Mouse (Mus musculus) G1E (cell line): ENCODE results near the gene Figla. TPM values are rescaled to one million over a fixed set of nuclear protein-coding genes. Genes with fewer than 3 reads are reported as not detected.

ENCODE experiments used
- ATAC-seq: 2 replicates; pipeline ENCODE4 v1.8.0; 2016; ENCODE audit warnings: mild to moderate bottlenecking; ENCODE audit not compliant: insufficient number of reproducible peaks, poor library complexity, low FRiP score, severe bottlenecking; ENCODE audit errors: extremely low read depth
- DNase-seq: peaks from one replicate; pipeline ENCODE4 v3.0.0; 2012; ENCODE audit warnings: low spot score
- H3K27me3 ChIP-seq: 2 replicates; pipeline ENCODE4 v1.6.1; 2012; ENCODE audit warnings: mild to moderate bottlenecking, low read length, inconsistent platforms; ENCODE audit not compliant: insufficient read depth
- H3K36me3 ChIP-seq: replicated peaks from 2 replicates; pipeline ENCODE3; 2012; ENCODE audit warnings: mild to moderate bottlenecking, inconsistent platforms
- H3K4me1 ChIP-seq: 2 replicates; pipeline ENCODE4 v1.6.1; 2012; ENCODE audit warnings: low read depth, low read length, inconsistent platforms, mixed read lengths; ENCODE audit not compliant: insufficient read depth
- H3K4me3 ChIP-seq: 2 replicates; pipeline ENCODE4 v1.5.1; 2012; ENCODE audit warnings: low read depth, mild to moderate bottlenecking, inconsistent platforms, low read length, moderate library complexity, mixed read lengths
- H3K9me3 ChIP-seq: replicated peaks from 2 replicates; pipeline ENCODE4 v1.6.1; 2012; ENCODE audit warnings: inconsistent platforms
- CTCF ChIP-seq: IDR thresholded peaks from 2 replicates; pipeline ENCODE4 v1.5.1; 2012; ENCODE audit warnings: low read depth, low read length, inconsistent platforms, mixed read lengths
- GATA1 ChIP-seq: IDR thresholded peaks from 2 replicates; pipeline ENCODE4 v1.6.1; 2012; ENCODE audit warnings: borderline replicate concordance, low read length, inconsistent platforms, mixed read lengths
- GATA2 ChIP-seq: IDR thresholded peaks from 2 replicates; pipeline ENCODE4 v1.6.1; 2012; ENCODE audit warnings: low read depth, low read length, inconsistent platforms, borderline replicate concordance
- POLR2AphosphoS5 ChIP-seq: IDR thresholded peaks from 2 replicates; pipeline ENCODE4 v1.6.1; 2012; ENCODE audit warnings: low read depth, low read length, inconsistent platforms; ENCODE audit not compliant: insufficient replicate concordance
- TAL1 ChIP-seq: conservative IDR thresholded peaks from 2 replicates; pipeline ENCODE4 v1.6.1; 2012; ENCODE audit warnings: low read depth, low read length, inconsistent platforms, mixed read lengths
- polyA plus RNA-seq: library from polyadenylated mRNA; stranded (reverse); fragments of >175 nt; gene quantifications from 2 replicates; pipeline ENCODE4 v1.2.3, GENCODE M21; 2012
- total RNA-seq, 2 experiments: library from RNA; stranded (forward) in 1 of 2; stranded (reverse) in 1 of 2; fragments of 200-1000 nt in 1 of 2; fragments of >200 nt in 1 of 2; fragmentation: Nextera tagmentation in 1 of 2; gene quantifications; 2 replicates each; pipeline ENCODE4 v1.2.3; 2014 to 2017

Gene Figla
- total and polyA plus RNA-seq, 3 experiments = not detected

DNA sequence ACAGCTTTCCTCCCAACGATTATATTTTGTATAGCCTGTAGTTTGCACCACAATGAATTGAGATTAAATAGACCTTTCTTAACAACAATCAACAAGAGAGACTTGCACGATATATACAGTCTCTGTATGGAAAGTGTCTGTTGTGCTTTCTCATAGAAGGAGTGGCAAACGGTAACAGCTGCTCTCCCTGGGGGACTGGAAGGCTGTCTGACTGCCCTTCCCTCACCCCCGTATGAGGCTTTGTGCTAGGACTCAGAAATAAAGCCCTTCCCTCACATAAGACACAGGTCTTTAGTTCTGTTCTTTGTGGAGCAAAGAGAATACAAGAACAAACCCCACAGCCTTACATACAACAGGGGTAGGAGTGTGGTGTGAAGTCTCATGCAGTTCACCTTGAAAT, 37.1 kb downstream of the Figla start:
- no peak for TF ChIP-seq CTCF
- TF ChIP-seq GATA2 = no peak
- TF ChIP-seq TAL1 = no peak
- no peak for TF ChIP-seq GATA1
- TF ChIP-seq POLR2AphosphoS5 = no peak
- peaks cover 45% of the 10 kb centered on the region for H3K4me1 ChIP-seq

GRCm38 (mm10) chr6:86053594-86053993, 37.6 kb downstream of the Figla start:
- Histone ChIP-seq H3K27me3 (peaks cover 55% of the 10 kb centered on the region), H3K4me1 (peaks cover 48% of the 10 kb centered on the region), H3K4me3 (no peak overlapping the region), H3K9me3 (no peaks in the 10 kb centered on the region), H3K36me3 (no peaks in the 10 kb centered on the region)
- ATAC-seq (no peak), DNase-seq (no peak)
- TF ChIP-seq POLR2AphosphoS5 (no peak), TAL1 (no peak), CTCF (no peak)

More for the DNA sequence above, 37.1 kb downstream of the Figla start:
- Histone ChIP-seq H3K4me3 (no peak overlapping the region), H3K9me3 (no peaks in the 10 kb centered on the region), H3K36me3 (no peaks in the 10 kb centered on the region), H3K27me3 (peaks cover 58% of the 10 kb centered on the region)
- ATAC-seq (no peak), DNase-seq (no peak)

DNA sequence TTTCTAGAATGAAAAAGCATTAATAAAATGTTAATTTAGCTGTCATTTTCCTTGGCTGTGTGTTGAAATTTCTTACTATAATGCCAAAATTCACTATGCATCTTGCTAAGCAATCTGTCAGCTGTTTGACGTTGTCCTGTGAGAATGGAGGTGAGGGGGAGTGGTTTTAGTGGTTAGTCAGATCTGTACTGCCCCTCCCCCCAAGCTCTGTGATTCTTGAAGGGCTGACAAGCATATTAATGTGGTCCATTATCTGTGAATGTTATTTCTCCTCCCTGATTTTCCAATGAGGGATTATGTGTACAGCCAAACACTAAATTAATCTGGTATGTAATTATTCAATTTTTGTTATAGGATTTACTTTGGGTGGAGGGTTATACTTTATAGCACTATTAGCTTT, 42.5 kb downstream of the Figla start:
- Histone ChIP-seq H3K4me1 (peaks cover 28% of the 10 kb centered on the region), H3K4me3 (no peak overlapping the region), H3K9me3 (no peaks in the 10 kb centered on the region), H3K36me3 (no peaks in the 10 kb centered on the region), H3K27me3 (peaks cover 54% of the 10 kb centered on the region)
- TF ChIP-seq GATA2 (no peak), POLR2AphosphoS5 (no peak), TAL1 (no peak), CTCF (no peak)
- DNase-seq (no peak), ATAC-seq (no peak)

DNA sequence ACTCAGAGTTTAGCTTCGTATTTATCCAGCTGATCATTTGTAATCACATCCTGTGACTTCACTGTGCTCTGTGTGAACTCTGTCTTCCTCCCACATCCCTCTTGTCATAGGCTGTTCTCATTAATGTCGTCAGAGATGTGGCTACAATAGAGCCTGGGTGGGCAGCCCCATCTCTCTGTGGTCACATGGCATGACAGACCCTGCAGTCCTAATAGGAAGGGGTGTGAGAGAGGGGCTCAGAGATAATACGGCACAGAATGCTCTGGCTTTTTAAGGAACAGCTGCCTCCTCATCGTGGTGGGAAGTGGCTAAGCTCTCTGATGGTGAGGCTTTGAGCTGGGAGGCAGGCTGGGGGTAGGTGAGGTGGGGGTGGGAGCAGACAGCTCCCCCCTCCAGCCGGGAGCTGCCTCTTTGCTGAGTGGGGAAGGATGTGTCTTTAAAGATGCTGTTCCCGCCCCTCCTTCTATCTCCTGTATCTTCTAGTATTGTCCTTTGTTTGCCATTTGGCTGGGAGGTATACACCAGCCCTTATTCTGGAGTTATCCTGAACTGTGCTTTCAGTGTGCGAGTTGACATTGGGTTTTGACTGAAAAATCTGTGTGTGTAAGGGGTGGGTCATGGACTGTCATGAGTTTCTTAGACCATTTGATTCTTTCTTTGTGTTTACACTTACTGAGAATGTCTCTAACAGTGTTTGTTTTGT, 43.3 kb downstream of the Figla start:
- H3K4me3 ChIP-seq = no peak overlapping the region
- TF ChIP-seq GATA1 = no peak
- H3K9me3 ChIP-seq = no peaks in the 10 kb centered on the region
- H3K36me3 ChIP-seq = no peaks in the 10 kb centered on the region
- peaks cover 50% of the 10 kb centered on the region for H3K27me3 ChIP-seq
- ATAC-seq = no peak
- H3K4me1 ChIP-seq = peaks cover 28% of the 10 kb centered on the region
- DNase-seq = no peak

GRCm38 (mm10) chr6:86060170-86060569, 44.2 kb downstream of the Figla start:
- no peak for TF ChIP-seq GATA2
- TF ChIP-seq TAL1 = no peak
- Histone ChIP-seq H3K27me3 (peaks cover 49% of the 10 kb centered on the region), H3K4me3 (no peak overlapping the region), H3K4me1 (peaks cover 31% of the 10 kb centered on the region), H3K9me3 (no peaks in the 10 kb centered on the region), H3K36me3 (no peaks in the 10 kb centered on the region)
- DNase-seq (no peak), ATAC-seq (no peak)

DNA sequence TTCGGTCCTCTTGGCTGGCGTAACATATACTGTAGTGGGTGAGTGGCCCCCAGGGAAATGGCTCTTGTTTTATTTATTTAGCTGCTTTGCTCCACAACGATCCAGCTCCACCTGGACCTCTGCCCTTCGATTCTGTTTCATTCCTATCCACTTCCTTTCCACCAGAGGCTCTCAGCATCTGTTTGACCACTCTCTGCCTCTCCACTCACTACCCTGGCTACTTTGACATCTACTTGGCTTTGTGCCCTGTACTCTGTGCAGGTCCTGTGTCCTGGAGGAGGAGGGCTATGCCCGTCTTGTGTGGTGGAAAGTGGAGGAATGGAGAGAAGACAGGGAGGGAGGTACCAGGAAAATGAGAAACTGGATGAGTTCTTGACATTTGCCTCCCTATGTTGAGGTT, 46.3 kb downstream of the Figla start:
- no peaks in the 10 kb centered on the region for H3K36me3 ChIP-seq
- peaks cover 57% of the 10 kb centered on the region for H3K27me3 ChIP-seq
- no peak for TF ChIP-seq GATA2
- TF ChIP-seq CTCF = no peak
- TF ChIP-seq POLR2AphosphoS5 = no peak
- no peak for TF ChIP-seq GATA1

GRCm38 (mm10) chr6:86062684-86063083, 46.7 kb downstream of the Figla start:
- no peaks in the 10 kb centered on the region for H3K9me3 ChIP-seq
- no peak for DNase-seq
- peaks cover 21% of the 10 kb centered on the region for H3K4me1 ChIP-seq
- no peak for TF ChIP-seq GATA2
- TF ChIP-seq POLR2AphosphoS5 = no peak
- TF ChIP-seq CTCF = no peak
- TF ChIP-seq GATA1 = no peak
- no peak for TF ChIP-seq TAL1
- no peaks in the 10 kb centered on the region for H3K36me3 ChIP-seq
- no peak overlapping the region for H3K4me3 ChIP-seq
- peaks cover 56% of the 10 kb centered on the region for H3K27me3 ChIP-seq
- ATAC-seq = no peak

More for the DNA sequence above, 46.3 kb downstream of the Figla start:
- no peak for DNase-seq
- no peak for ATAC-seq
- Histone ChIP-seq H3K9me3 (no peaks in the 10 kb centered on the region), H3K4me3 (no peak overlapping the region), H3K4me1 (peaks cover 25% of the 10 kb centered on the region)
